Mouse (Mus musculus): Measurements from ENCODE around the gene Polg2. TPM values are rescaled to one million over a fixed set of nuclear protein-coding genes. Genes with fewer than 3 reads are reported as not detected.
"Not testable (repeated sequence)": the region's sequence is repeated elsewhere in the genome, so short reads cannot be mapped to it uniquely, and the experiment has no call there.

Gene Polg2
- total and polyA plus RNA-seq, 3 experiments, result 6.3 to 10.7 TPM; not detected in 1

DNA sequence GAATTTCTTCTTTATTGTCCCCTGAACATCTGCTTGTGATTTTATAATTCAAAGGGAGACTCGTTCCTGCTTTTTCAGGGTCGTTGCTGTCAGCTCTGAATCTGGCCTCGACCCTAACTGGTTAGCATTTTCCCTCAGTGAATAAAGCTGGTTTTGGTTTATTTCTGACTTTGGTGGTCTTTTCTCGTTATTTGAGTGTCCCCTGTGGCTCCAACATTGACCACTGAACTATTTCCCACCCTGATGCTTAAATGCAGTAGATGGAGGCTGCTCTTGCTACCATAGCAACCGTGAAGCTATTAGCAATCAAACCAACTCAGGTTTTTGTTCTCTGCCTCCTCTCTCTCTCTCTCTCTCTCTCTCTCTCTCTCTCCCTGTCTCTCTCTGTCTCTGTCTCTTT, 51.4 kb downstream of the Polg2 start:
- Histone ChIP-seq H3K4me1 (ENCODE audit: control insufficient read depth in 1 of 2, insufficient read depth in 2 of 2, low read length in 2 of 2) (peaks cover 38 to 59% of the 10 kb centered on the region in 2 experiments), H3K27ac (ENCODE audit: control insufficient read depth, low read depth, low read length) (no peak overlapping the region), H3K79me2 (ENCODE audit: control insufficient read depth, insufficient read depth, low read length, poor library complexity) (no peaks in the 10 kb centered on the region), H3K27me3 (ENCODE audit: control insufficient read depth in 1 of 2, insufficient read depth in 2 of 2, low read length in 2 of 2) (no peaks in the 10 kb centered on the region), H3K4me3 (ENCODE audit: control insufficient read depth in 1 of 2, insufficient read depth in 1 of 2, low read depth in 2 of 2, low read length in 2 of 2) (no peak overlapping the region), H3K36me3 (ENCODE audit: control insufficient read depth in 1 of 2, insufficient read depth in 2 of 2, low read length in 2 of 2) (peaks cover 0 to 53% of the 10 kb centered on the region in 2 experiments; a peak in 2 of 4 replicates), H3K9ac (ENCODE audit: control insufficient read depth, low read depth, low read length, poor library complexity, severe bottlenecking) (no peak overlapping the region), H3K9me3 (replicated peaks; ENCODE audit: insufficient read depth, low read length) (no peaks in the 10 kb centered on the region)
- DNase-seq (ENCODE audit: low read depth, low spot score), result peak; percentile 21
- no peak for TF ChIP-seq POLR2A (IDR thresholded peaks at IDR 0.05; ENCODE audit: control insufficient read depth in 1 of 2, insufficient read depth in 1 of 2, low read depth in 1 of 2, low read length in 2 of 2, poor library complexity in 1 of 2)
- TF ChIP-seq GATA1 (IDR thresholded peaks at IDR 0.05; ENCODE audit: low read depth, low read length), result no peak
- TF ChIP-seq E2F4 (IDR thresholded peaks at IDR 0.05; ENCODE audit: borderline replicate concordance, low read depth, low read length), result no peak
- TF ChIP-seq HCFC1 (IDR thresholded peaks at IDR 0.05; ENCODE audit: low read depth, low read length), result no peak
- TF ChIP-seq CTCF (IDR thresholded peaks at IDR 0.05 in 2 of 3, conservative IDR thresholded peaks at IDR 0.05 in 1 of 3; ENCODE audit: control insufficient read depth in 1 of 3, insufficient read depth in 1 of 3, low read depth in 2 of 3, low read length in 3 of 3, poor library complexity in 1 of 3, severe bottlenecking in 1 of 3), result no peak
- TF ChIP-seq MAZ (IDR thresholded peaks at IDR 0.05; ENCODE audit: low read depth, low read length), result no peak
- TF ChIP-seq BHLHE40 (IDR thresholded peaks at IDR 0.05; ENCODE audit: borderline replicate concordance, low read depth, low read length), result no peak
- no peak for TF ChIP-seq MAFK (IDR thresholded peaks at IDR 0.05; ENCODE audit: borderline replicate concordance, low read depth, low read length)
- TF ChIP-seq MYB (IDR thresholded peaks at IDR 0.05; ENCODE audit: low read depth, low read length), result no peak
- no peak for TF ChIP-seq ZKSCAN1 (IDR thresholded peaks at IDR 0.05; ENCODE audit: low read depth, low read length)
- no peak for TF ChIP-seq UBTF (IDR thresholded peaks at IDR 0.05; ENCODE audit: borderline replicate concordance, insufficient read depth, low read depth, low read length)
- TF ChIP-seq POLR2AphosphoS5 (IDR thresholded peaks at IDR 0.05; ENCODE audit: borderline replicate concordance, low read depth, low read length), result no peak
- no peak for TF ChIP-seq CHD1 (IDR thresholded peaks at IDR 0.05; ENCODE audit: low read depth, low read length)
- TF ChIP-seq KAT2A (conservative IDR thresholded peaks at IDR 0.05; ENCODE audit: low read depth, low read length), result no peak
- TF ChIP-seq SIN3A (IDR thresholded peaks at IDR 0.05; ENCODE audit: low read length), result no peak
- no peak for TF ChIP-seq SMC3 (IDR thresholded peaks at IDR 0.05; ENCODE audit: low read depth, low read length)
- TF ChIP-seq RCOR1 (IDR thresholded peaks at IDR 0.05; ENCODE audit: low read depth, low read length), result no peak
- no peak for TF ChIP-seq GABPA (IDR thresholded peaks at IDR 0.05; ENCODE audit: low read depth, low read length)
- TF ChIP-seq NELFE (IDR thresholded peaks at IDR 0.05; ENCODE audit: low read depth, low read length), result no peak

DNA sequence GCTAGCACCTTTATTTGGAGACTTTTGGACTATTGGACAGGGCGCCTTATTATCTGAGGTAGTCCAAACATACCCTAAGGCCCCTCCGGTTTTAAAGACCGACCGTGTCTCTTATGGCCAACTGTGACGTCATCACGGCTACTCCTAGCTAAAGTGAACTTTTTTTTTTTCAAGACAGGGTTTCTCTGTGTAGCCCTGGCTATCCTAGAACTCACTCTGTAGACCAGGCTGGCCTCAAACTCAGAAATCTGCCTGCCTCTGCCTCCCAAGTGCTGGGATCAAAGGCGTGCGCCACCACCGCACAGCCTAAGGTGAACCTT, 54.5 kb downstream of the Polg2 start:
- peak; percentile 62; the same call in 1 of the 2 replicates for TF ChIP-seq ZNF384 (IDR thresholded peaks at IDR 0.05; ENCODE audit: low read depth, low read length)
- H3K27me3 ChIP-seq (ENCODE audit: control insufficient read depth in 1 of 2, insufficient read depth in 2 of 2, low read length in 2 of 2); H3K9ac ChIP-seq (ENCODE audit: control insufficient read depth, low read depth, low read length, poor library complexity, severe bottlenecking); H3K4me3 ChIP-seq (ENCODE audit: control insufficient read depth in 1 of 2, insufficient read depth in 1 of 2, low read depth in 2 of 2, low read length in 2 of 2); H3K9me3 ChIP-seq (replicated peaks; ENCODE audit: insufficient read depth, low read length); H3K27ac ChIP-seq (ENCODE audit: control insufficient read depth, low read depth, low read length); DNase-seq (ENCODE audit: low read depth, low spot score); H3K79me2 ChIP-seq (ENCODE audit: control insufficient read depth, insufficient read depth, low read length, poor library complexity): not testable (repeated sequence)
- peaks cover 35 to 53% of the 10 kb centered on the region in 2 experiments for H3K4me1 ChIP-seq (ENCODE audit: control insufficient read depth in 1 of 2, insufficient read depth in 2 of 2, low read length in 2 of 2)
- peaks cover 0 to 50% of the 10 kb centered on the region in 2 experiments; a peak in 2 of 4 replicates for H3K36me3 ChIP-seq (ENCODE audit: control insufficient read depth in 1 of 2, insufficient read depth in 2 of 2, low read length in 2 of 2)

Data from MEL (cell line).